ENCODE assay signal across 11 mouse cellular contexts in the genomic region with DNA sequence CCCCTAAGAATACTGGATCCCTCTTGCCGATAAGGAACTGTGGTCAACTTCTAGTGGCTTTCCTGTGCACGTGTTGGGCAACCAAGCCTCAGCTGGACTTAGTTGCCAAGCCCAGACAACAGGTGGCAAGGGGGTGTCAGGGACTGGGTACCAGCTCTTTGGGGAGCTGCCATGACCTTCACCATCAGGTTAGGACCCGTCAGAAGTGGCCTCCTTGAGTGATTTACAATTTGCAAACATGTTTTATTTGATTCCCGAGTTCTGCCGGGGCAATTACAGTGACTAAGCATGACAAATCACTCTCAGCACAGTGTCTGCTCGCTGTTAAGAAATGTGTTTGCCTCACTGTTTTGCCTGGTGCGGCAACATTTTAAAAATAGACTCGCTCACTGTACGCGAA. TPM values are rescaled to one million over a fixed set of nuclear protein-coding genes. Genes with fewer than 3 reads are reported as not detected.
DNase-seq lines count a peak whose midpoint lies in the region.
"Had no signal": no experiment of that assay in that cellular context is flagged by ENCODE, and none has a peak within 500 bp of the region (broad histone marks: within the 10 kb centered on the region; RNA-seq: fewer than 3 reads in every experiment).

No protein-coding gene starts in this region.

- H3K27me3 ChIP-seq in megakaryocyte, embryonic 14.5 days (replicated peaks) = peaks cover 77% of the 10 kb centered on the region
- H3K27me3 ChIP-seq in midbrain, embryonic 10.5 days (ENCODE audit: low read depth, poor library complexity, severe bottlenecking) = peaks cover 62% of the 10 kb centered on the region

- peak; percentile 38 to 51 for DNase-seq in left cerebral cortex, postnatal 14 days (ENCODE audit: low spot score in 2 of 2)
- no peak for DNase-seq in left cerebral cortex, postnatal 10 days (ENCODE audit: extremely low spot score in 1 of 2, low spot score in 2 of 2)
- DNase-seq in NIH3T3 (ENCODE audit: low read depth) = peak; percentile 70
- no peak for DNase-seq in urinary bladder, postnatal 14 days (ENCODE audit: low spot score)
- no peak for DNase-seq in midbrain, embryonic 10.5 days (ENCODE audit: low spot score)
- DNase-seq: heart, postnatal 36 days had no signal

- intact Hi-C loops in left cerebral cortex, postnatal 14 days (cut with DNase I) = no loop called here
- intact Hi-C loops in left cerebral cortex, postnatal 10 days (cut with DNase I) = no loop called here

- no peak overlapping the region for H3K4me3 ChIP-seq in brown adipose tissue, adult 24 weeks (ENCODE audit: insufficient read depth, low read depth, low read length)
- peak overlapping the region; percentile 88 for H3K4me3 ChIP-seq in megakaryocyte, embryonic 14.5 days (replicated peaks)
- H3K4me3 ChIP-seq in midbrain, embryonic 10.5 days = no peak overlapping the region
- H3K4me3 ChIP-seq: embryonic facial prominence, embryonic 12.5 days; limb, embryonic 13.5 days; midbrain, embryonic 12.5 days had no signal

- H3K4me1 ChIP-seq in brown adipose tissue, adult 24 weeks (ENCODE audit: control insufficient read depth, insufficient read depth, insufficient read length, low read length) = peaks cover 29% of the 10 kb centered on the region
- peaks cover 63% of the 10 kb centered on the region for H3K4me1 ChIP-seq in megakaryocyte, embryonic 14.5 days
- peaks cover 9% of the 10 kb centered on the region; the same call in 1 of the 2 replicates for H3K4me1 ChIP-seq in midbrain, embryonic 10.5 days
- H3K4me1 ChIP-seq: midbrain, embryonic 12.5 days had no signal

- no peaks in the 10 kb centered on the region for H3K36me3 ChIP-seq in megakaryocyte, embryonic 14.5 days (replicated peaks; ENCODE audit: low read length)
- H3K36me3 ChIP-seq in midbrain, embryonic 10.5 days = no peaks in the 10 kb centered on the region
- H3K36me3 ChIP-seq: embryonic facial prominence, embryonic 12.5 days; limb, embryonic 13.5 days; midbrain, embryonic 12.5 days had no signal

- H3K27ac ChIP-seq in brown adipose tissue, adult 24 weeks (replicated peaks; ENCODE audit: low read depth, low read length) = peak overlapping the region; percentile 89
- H3K27ac ChIP-seq in midbrain, embryonic 10.5 days (replicated peaks) = no peak overlapping the region
- H3K27ac ChIP-seq: embryonic facial prominence, embryonic 12.5 days; limb, embryonic 13.5 days; midbrain, embryonic 12.5 days had no signal

- WGBS in midbrain, embryonic 10.5 days = 84% methylated on average over 10 of the region's 10 CpGs

- peaks cover 8% of the 10 kb centered on the region; the same call in 1 of the 2 replicates for H3K9me3 ChIP-seq in megakaryocyte, embryonic 14.5 days
- no peaks in the 10 kb centered on the region for H3K9me3 ChIP-seq in midbrain, embryonic 10.5 days (replicated peaks)
- H3K9me3 ChIP-seq: embryonic facial prominence, embryonic 12.5 days; midbrain, embryonic 12.5 days had no signal

RNA-seq across cellular contexts. Expression of gene Cebpa, which starts 7.9 kb away (rescaled TPM):
- total RNA-seq in left cerebral cortex, postnatal 14 days (2021) = 1 to 10 TPM; 6.2 to 7.3 TPM
- 1 to 10 TPM; 3.3 to 4.7 TPM for total RNA-seq in left cerebral cortex, postnatal 10 days (2021)
- 427 and 435 TPM in 2 replicates for polyA plus RNA-seq in brown adipose tissue, adult 24 weeks (2012; ENCODE audit: insufficient read depth, insufficient read length, missing spikeins)
- polyA plus RNA-seq in megakaryocyte, embryonic 14.5 days (2012; ENCODE audit: insufficient read depth, low replicate concordance) = 43.6 and 55.1 TPM in 2 replicates
- 0.35 and 0.38 TPM in 2 replicates for polyA plus RNA-seq in midbrain, embryonic 10.5 days (2016; fragmentation: Nextera tagmentation; extraction: Ambion mirVana)

RNA-seq across cellular contexts. Expression of gene Slc7a10, which starts 59.2 kb away (rescaled TPM):
- total RNA-seq in left cerebral cortex, postnatal 14 days (2021) = 10 to 100 TPM; 45.4 to 48.0 TPM
- total RNA-seq in left cerebral cortex, postnatal 10 days (2021) = 10 to 100 TPM; 42.6 to 43.4 TPM
- polyA plus RNA-seq in brown adipose tissue, adult 24 weeks (2012; ENCODE audit: insufficient read depth, insufficient read length, missing spikeins) = 7.7 and 8.3 TPM in 2 replicates
- not detected in 2 replicates for polyA plus RNA-seq in megakaryocyte, embryonic 14.5 days (2012; ENCODE audit: insufficient read depth, low replicate concordance)
- 0.17 and 0.35 TPM in 2 replicates for polyA plus RNA-seq in midbrain, embryonic 10.5 days (2016; fragmentation: Nextera tagmentation; extraction: Ambion mirVana)

Comparison
In these comparisons a context has a peak if more than half of its experiments do, and no peak if none do; other contexts are left out.
1. DNase-seq: peak in left cerebral cortex, postnatal 14 days (2 of 2) and NIH3T3 (single experiment); none in left cerebral cortex, postnatal 10 days (0 of 2), urinary bladder, postnatal 14 days (single experiment) and midbrain, embryonic 10.5 days (single experiment).
2. RNA of gene Cebpa, which starts 7.9 kb away (polyA plus RNA-seq): 427 to 435 TPM in brown adipose tissue, adult 24 weeks and 43.6 to 55.1 TPM in megakaryocyte, embryonic 14.5 days; 0.35 to 0.38 TPM in midbrain, embryonic 10.5 days; every median in the first group is over 10 times any median in the second.